Mouse (Mus musculus) heart, adult 2 months (tissue): ENCODE data around the gene Hipk3.

Source experiments
- CTCF ChIP-seq: fragments of 200-600 bp; IDR thresholded peaks from 2 replicates; pipeline ENCODE4 v1.8.1; 2022; ENCODE audit warnings: antibody characterized with exemption, mild to moderate bottlenecking, moderate library complexity
- POLR2A ChIP-seq: fragments of 200-500 bp; IDR thresholded peaks from 2 replicates; pipeline ENCODE4 v1.6.1; 2011; ENCODE audit warnings: mild to moderate bottlenecking, low read depth, low read length, control low read depth; ENCODE audit not compliant: insufficient read depth

GRCm38 (mm10) chr2:104379304-104379703 is 114.9 kb downstream of the Hipk3 start:
- no peak for TF ChIP-seq CTCF
- no peak for TF ChIP-seq POLR2A
